Mouse (Mus musculus) embryo, embryonic 10.5 days (tissue): ENCODE results near the gene Mapkap1.

ENCODE experiments used
- DNase-seq: peaks from one replicate; pipeline ENCODE4 v3.0.0-alpha.2; 2015; ENCODE audit warnings: low spot score

The Mapkap1 gene

GRCm38 (mm10) chr2:34573073-34573472 is 166.5 kb downstream of the Mapkap1 start:
- DNase-seq: peak; percentile 60

DNA sequence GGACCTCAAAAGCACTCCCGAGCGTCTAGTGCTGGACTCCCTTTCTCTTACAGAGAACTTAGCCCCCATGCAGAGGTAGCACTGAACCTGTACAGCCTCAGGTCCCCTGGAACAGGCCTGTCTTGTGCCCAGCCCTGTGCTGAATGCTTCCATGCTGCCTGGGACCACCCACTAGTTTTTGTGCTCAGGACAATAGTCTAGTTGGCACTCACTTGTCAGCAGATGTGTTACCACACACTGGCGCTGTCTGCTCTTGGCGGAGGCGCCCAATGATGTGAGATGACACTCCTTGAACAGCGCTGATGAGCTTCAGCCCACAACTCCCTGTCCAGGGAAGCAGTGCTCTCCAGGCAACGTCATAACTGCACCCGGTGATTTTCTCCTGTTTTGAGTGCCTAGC is 182.0 kb downstream of the Mapkap1 start:
- no peak for DNase-seq

DNA sequence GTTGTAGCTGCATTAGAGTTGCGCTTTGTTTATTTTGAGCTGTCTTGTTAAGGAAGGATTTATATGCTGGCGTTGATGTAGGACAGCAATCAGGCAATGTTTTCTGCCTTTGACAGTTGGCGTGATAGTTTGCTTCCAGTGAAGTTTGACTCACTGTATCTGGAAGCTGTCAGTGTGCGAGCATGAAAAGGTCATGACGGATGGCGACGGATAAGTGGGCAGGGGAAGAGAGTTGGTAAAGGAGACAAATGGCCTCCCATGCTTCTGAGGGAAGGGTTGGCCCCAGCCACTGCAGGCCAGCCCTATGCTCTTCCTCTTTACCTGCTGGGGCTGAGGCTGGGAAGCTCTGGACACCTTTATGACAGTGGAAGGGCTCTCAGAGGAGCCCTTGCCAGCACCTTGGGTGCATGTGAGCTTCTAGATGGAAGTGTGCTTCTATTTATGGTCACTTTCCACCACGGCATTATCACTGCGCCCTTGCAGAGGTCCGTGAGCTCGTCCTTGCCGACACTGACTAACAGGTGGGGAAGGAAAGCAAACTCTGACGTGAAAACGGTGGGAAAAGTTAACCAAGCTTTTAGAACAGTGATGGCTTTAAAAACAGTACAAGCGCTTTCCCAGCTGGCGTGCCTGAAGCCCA is 185.3 kb downstream of the Mapkap1 start:
- peak; percentile 46 for DNase-seq

GRCm38 (mm10) chr2:34592361-34592960 is 185.9 kb downstream of the Mapkap1 start:
- DNase-seq: no peak

GRCm38 (mm10) chr2:34594001-34594400 is 187.4 kb downstream of the Mapkap1 start:
- no peak for DNase-seq

DNA sequence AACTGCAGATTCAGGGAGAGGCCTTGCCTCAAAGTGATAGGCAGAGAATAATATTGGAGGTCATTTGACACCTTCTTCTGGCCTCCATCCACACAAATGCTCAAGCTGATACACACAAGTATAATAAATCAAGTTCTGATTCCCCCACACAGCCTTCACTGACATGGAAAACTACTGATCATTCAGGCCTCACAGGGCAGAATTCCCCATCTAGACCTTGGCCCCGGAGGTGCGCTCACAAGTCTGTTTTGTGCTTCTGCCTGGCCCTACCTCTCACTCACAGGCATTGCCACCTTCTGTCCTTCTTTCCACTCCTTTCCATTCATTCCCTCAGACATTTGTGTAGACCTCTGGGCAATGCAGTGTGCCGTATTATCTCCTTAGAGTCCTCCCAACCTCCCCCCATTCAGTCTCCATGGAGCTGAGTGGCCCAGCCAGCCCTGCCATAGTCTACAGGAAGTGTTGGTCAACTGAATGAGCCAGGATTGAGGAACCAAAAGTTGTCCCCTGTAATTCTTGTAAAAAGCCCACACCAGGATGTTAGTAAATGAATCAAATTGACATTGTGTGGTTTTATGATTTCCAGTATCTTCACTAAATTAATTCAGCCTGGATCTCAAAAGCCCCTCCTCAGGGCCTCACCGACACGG is 193.2 kb downstream of the Mapkap1 start:
- no peak for DNase-seq

DNA sequence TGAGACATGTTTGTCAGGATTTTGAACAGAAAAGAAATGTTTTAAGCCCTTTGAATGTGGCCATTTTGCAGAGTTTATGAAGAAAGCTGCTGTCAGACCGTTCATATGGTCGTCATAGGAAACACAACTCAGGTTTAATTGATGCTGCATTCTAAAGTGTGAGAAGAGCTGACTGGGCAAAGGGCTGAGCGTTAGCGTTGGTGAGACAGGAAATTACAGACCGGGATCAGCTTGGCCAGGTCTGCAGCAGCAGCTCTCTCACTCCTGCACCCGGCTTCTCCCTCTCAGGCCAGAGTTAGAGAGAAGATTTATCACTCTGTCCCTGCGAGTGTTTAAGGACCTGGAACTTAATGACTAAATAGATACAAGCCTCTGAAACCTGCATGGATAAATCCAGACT is 194.2 kb downstream of the Mapkap1 start:
- peak; percentile 53 for DNase-seq

DNA sequence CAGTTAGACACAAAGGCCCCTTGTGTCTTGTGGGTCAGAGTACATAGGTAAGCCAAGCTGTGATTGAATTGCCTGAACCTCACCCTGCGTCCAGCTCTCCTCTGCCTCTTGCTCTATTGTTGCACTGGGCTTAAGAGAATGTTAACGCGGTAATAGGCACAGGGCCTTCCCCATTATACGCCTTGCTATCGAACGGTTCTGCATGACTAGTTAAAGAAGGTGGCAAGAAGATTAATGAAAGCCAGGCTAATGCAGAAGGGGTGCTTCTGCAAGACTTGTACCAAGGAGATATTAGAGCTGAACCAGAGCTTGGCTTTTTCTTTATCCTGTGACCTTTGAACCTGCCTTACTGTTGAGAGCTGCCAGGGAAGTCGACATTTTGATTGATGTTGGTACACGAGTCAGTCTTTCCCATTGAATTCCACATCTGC is 195.6 kb downstream of the Mapkap1 start:
- DNase-seq: peak; percentile 71

DNA sequence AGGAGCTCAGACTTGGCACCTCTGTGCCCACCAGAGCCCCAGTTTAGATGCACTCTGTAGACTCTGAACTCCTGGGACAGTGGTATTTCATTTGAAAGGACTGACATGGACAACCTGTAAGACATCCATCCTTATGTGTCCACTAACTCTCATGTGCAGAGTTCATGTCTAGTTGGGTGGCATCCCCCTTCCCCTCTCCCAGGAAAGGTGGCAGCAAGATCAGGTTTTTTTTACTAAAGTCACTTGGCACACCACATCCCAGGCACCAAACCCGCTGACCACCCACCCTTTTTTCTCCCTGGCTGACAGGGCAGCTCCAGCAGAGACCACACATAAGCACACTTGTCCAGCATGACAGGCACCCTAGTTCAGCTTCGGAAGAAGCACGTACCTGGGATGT is 196.3 kb downstream of the Mapkap1 start:
- DNase-seq: no peak

- peak; percentile 70 for DNase-seq
Measured at GRCm38 (mm10) chr2:34603653-34604214, 197.2 kb downstream of the Mapkap1 start.

- DNase-seq: no peak
Measured at GRCm38 (mm10) chr2:34605040-34605439, 198.5 kb downstream of the Mapkap1 start.

- DNase-seq: no peak
Measured at GRCm38 (mm10) chr2:34608917-34609316, 202.3 kb downstream of the Mapkap1 start.

DNA sequence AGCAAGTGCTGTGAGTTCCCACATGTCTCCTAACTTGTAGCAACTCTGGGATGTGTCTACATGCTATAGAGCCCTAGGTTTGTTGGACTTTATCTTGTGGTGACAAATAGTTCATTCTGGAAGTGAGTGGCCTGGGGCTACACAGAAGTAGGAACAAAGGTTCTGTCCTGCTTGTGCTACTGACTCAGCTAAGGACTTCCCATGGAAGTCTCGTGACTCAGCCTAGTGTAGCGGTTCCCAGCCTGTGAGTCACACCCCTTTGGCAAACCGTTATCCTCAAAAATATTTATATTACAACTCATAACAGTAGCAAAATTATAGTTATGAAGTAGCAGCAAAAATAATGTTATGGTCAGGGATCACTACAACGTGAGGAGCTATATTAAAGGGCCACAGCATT is 202.9 kb downstream of the Mapkap1 start:
- no peak for DNase-seq

GRCm38 (mm10) chr2:34620778-34621415 is 214.3 kb downstream of the Mapkap1 start:
- DNase-seq: no peak

GRCm38 (mm10) chr2:34621485-34621884 is 214.9 kb downstream of the Mapkap1 start:
- no peak for DNase-seq

DNA sequence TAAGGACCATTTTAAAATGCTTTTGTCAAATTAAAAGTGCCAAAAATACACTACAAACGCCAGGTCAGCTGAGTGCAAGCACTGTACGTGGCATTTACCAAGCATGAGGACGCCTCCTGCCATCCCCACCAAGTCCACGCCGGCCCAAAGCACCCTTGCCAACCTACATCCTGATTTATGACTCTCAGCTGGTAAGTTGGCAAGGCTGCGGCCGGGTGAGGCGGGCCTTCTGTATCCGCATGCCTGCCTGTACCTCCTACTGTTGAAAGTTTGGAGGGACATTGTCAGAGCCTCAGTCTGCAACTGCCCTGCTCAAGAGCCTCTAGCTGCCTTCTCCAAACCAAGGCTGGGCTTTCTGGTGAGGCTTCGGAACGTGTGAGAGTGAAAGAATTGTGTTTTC is 215.9 kb downstream of the Mapkap1 start:
- no peak for DNase-seq

GRCm38 (mm10) chr2:34623181-34623580 is 216.6 kb downstream of the Mapkap1 start:
- no peak for DNase-seq

DNA sequence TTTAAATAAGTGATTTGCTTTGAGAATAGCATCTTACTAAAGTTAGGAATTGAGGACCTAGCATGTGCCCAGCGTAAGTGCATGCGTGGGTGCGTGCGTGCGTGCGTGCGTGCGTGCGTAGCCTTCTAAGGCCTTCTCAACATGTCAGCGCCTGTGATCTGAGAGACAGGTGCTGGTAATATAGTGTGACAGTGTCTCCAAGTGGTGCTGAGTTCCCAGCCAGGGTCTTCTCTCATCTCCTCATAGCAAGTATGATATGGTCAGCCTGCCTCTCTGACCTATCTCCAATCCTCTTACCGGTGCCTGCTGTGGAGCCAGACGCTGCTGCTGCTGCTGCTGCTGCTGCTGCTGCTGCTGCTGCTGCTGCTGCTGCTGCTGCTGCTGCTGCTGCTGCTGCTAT is 217.5 kb downstream of the Mapkap1 start:
- DNase-seq: no peak

DNA sequence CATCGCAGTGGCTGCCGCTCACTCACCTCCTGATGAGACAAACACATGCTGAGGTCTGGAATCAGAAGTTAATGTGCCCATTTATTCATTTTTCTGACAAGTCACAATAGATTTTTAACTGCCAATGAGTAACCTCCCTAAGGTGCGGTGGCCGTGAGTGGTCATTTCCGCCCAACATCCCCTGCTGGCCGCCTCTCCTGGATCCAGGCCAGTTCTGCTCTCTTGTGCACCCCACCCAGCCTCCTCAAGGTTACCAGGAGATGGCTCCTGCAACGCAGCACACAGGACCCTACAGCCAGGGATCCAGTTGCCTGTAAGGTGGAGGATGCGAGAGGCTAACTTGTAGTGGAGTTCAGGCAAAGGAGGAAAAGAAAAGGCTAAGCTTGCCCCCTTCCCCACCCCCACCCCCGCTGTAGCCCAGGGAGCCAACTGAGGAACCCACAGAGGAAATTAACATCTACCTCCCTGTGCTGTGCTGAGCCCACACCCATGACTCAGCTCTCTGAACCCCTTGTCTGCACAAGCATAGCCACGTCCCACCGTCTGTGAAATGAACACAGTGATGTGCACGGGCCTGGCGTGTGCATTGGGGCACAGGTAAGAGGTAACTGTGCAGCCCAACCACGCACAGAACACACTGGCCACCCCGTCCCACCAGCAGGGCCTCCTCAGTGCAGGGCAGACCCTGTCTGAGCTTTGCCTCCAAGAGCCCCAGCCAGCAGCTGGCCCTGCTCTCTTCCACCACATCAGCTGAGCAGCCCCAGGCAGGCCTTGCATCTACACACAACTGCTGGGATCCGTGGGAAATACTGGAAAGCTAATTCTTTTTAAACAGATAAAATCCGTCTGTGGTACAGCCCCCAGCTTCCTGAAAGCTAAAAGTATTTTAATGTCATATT is 221.0 kb downstream of the Mapkap1 start:
- DNase-seq: no peak

- DNase-seq: no peak
Measured at GRCm38 (mm10) chr2:34628903-34629540, 222.5 kb downstream of the Mapkap1 start.

DNA sequence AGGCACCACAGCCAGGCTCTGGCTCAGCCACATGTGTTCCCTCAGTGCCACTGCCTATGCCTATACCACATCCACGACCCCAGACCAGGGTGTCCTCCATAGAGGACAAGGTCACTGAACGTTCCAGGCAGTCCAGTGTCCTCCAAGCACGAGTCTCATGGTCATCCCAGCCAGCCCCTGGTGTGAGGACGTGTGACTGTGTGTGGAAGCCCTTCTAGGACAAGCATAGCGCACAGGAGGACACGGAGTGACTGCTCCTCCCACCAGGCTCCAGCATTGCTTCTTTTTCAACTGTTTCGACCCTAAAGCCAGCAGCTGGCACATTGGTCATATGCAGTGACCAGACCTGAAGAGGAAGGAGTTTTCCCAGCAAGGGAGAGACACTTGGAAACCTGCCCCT is 223.2 kb downstream of the Mapkap1 start:
- no peak for DNase-seq
